Mouse (Mus musculus): Measurements from ENCODE around the gene Abca7. TPM values are rescaled to one million over a fixed set of nuclear protein-coding genes. Genes with fewer than 3 reads are reported as not detected.
A peak's percentile ranks its signal among the peaks of the same experiment; 100 is the strongest.

Abca7 gene
- polyA plus RNA-seq, 1 experiment from 2014 or later, result 1.9 TPM

GRCm38 (mm10) chr10:80002829-80003228 lies 6.5 kb downstream of the Abca7 start:
- 24% methylated on average over 21 of the region's 21 CpGs for WGBS

GRCm38 (mm10) chr10:80003374-80004232 lies 7.3 kb downstream of the Abca7 start:
- Histone ChIP-seq H3K4me3 (no peak overlapping the region), H3K27me3 (peaks cover 53% of the 10 kb centered on the region), H3K27ac (no peak overlapping the region), H3K9ac (no peak overlapping the region), H3K36me3 (no peaks in the 10 kb centered on the region), H3K4me2 (replicated peaks) (no peak overlapping the region), H3K9me3 (no peaks in the 10 kb centered on the region), H3K4me1 (peaks cover 10% of the 10 kb centered on the region)
- 60% methylated on average over 9 of the region's 9 CpGs for WGBS
- ATAC-seq (ENCODE audit: low FRiP score, low read depth), result no peak

More at GRCm38 (mm10) chr10:80002829-80003228, 6.5 kb downstream of the Abca7 start:
- H3K27me3 ChIP-seq, result peaks cover 60% of the 10 kb centered on the region
- H3K27ac ChIP-seq, result no peak overlapping the region
- no peak for ATAC-seq (ENCODE audit: low FRiP score, low read depth)
- no peak overlapping the region for H3K9ac ChIP-seq
- no peaks in the 10 kb centered on the region for H3K36me3 ChIP-seq
- H3K4me2 ChIP-seq (replicated peaks), result no peak overlapping the region
- peaks cover 15% of the 10 kb centered on the region for H3K4me1 ChIP-seq
- H3K4me3 ChIP-seq, result no peak overlapping the region
- H3K9me3 ChIP-seq, result no peaks in the 10 kb centered on the region

- no peak overlapping the region for H3K9ac ChIP-seq
- H3K4me3 ChIP-seq, result no peak overlapping the region
- H3K9me3 ChIP-seq, result no peaks in the 10 kb centered on the region
- H3K27me3 ChIP-seq, result peaks cover 47% of the 10 kb centered on the region
- no peak for ATAC-seq (ENCODE audit: low FRiP score, low read depth)
- H3K4me1 ChIP-seq, result peaks cover 10% of the 10 kb centered on the region
- 89% methylated on average over 8 of the region's 8 CpGs for WGBS
- no peak overlapping the region for H3K27ac ChIP-seq
- H3K36me3 ChIP-seq, result no peaks in the 10 kb centered on the region
- no peak overlapping the region for H3K4me2 ChIP-seq (replicated peaks)
These were observed 8.0 kb downstream of the Abca7 start for GRCm38 (mm10) chr10:80004233-80004705.

GRCm38 (mm10) chr10:80011740-80012139 lies 15.4 kb downstream of the Abca7 start:
- no peak for ATAC-seq (ENCODE audit: low FRiP score, low read depth)
- H3K4me2 ChIP-seq (replicated peaks), result no peak overlapping the region
- 83% methylated on average over 6 of the region's 6 CpGs for WGBS
- H3K27me3 ChIP-seq, result peaks cover 52% of the 10 kb centered on the region
- no peak overlapping the region for H3K9ac ChIP-seq
- H3K9me3 ChIP-seq, result peaks cover 16% of the 10 kb centered on the region
- H3K27ac ChIP-seq, result no peak overlapping the region
- H3K4me1 ChIP-seq, result 0 out of 2 replicates have a peak, but pooled peaks cover 11% of the 10 kb centered on the region
- peaks cover 12% of the 10 kb centered on the region for H3K36me3 ChIP-seq
- no peak overlapping the region for H3K4me3 ChIP-seq

GRCm38 (mm10) chr10:80013609-80014008 lies 17.3 kb downstream of the Abca7 start:
- Histone ChIP-seq H3K4me3 (no peak overlapping the region), H3K36me3 (peaks cover 12% of the 10 kb centered on the region), H3K9ac (no peak overlapping the region), H3K4me1 (peaks cover 12% of the 10 kb centered on the region; the same call in 1 of the 2 replicates), H3K27me3 (peaks cover 63% of the 10 kb centered on the region), H3K4me2 (replicated peaks) (no peak overlapping the region), H3K27ac (no peak overlapping the region), H3K9me3 (peaks cover 16% of the 10 kb centered on the region)
- no peak for ATAC-seq (ENCODE audit: low FRiP score, low read depth)
- WGBS, result 22% methylated on average over 25 of the region's 25 CpGs

- peaks cover 23% of the 10 kb centered on the region for H3K4me1 ChIP-seq
- H3K9ac ChIP-seq, result no peak overlapping the region
- H3K27ac ChIP-seq, result no peak overlapping the region
- 0 out of 2 replicates have a peak overlapping the region, but pooled peaks have one; percentile 1 for H3K4me2 ChIP-seq (replicated peaks)
- no peak overlapping the region for H3K4me3 ChIP-seq
- H3K27me3 ChIP-seq, result peaks cover 68% of the 10 kb centered on the region
- 16% methylated on average over 28 of the region's 28 CpGs for WGBS
- peaks cover 15% of the 10 kb centered on the region for H3K9me3 ChIP-seq
- ATAC-seq (ENCODE audit: low FRiP score, low read depth), result no peak
- peaks cover 12% of the 10 kb centered on the region for H3K36me3 ChIP-seq
These were observed 18.4 kb downstream of the Abca7 start for GRCm38 (mm10) chr10:80014484-80015290.

GRCm38 (mm10) chr10:80015583-80015982 lies 19.3 kb downstream of the Abca7 start:
- ATAC-seq (ENCODE audit: low FRiP score, low read depth), result no peak
- peaks cover 70% of the 10 kb centered on the region for H3K27me3 ChIP-seq
- no peak overlapping the region; the same call in none of the 2 replicates for H3K9ac ChIP-seq

GRCm38 (mm10) chr10:80016511-80016910 lies 20.2 kb downstream of the Abca7 start, which contains the start of gene Arhgap45:
Gene Arhgap45, plus strand, starts transcription at chr10:80016653.
- no peak within 1 kb of the TSS for H3K4me2 ChIP-seq (replicated peaks)
- peaks cover 70% of the 10 kb centered on the region for H3K27me3 ChIP-seq
- no peak within 1 kb of the TSS for H3K4me3 ChIP-seq
- ATAC-seq (ENCODE audit: low FRiP score, low read depth), result no peak
- no peaks in the 10 kb centered on the region for H3K36me3 ChIP-seq
- WGBS, result 65% methylated on average over 11 of the region's 11 CpGs
- no peak within 1 kb of the TSS; the same call in none of the 2 replicates for H3K9ac ChIP-seq
- no peaks in the 10 kb centered on the region for H3K9me3 ChIP-seq
- peaks cover 34% of the 10 kb centered on the region for H3K4me1 ChIP-seq
- H3K27ac ChIP-seq, result no peak within 1 kb of the TSS

More at GRCm38 (mm10) chr10:80015583-80015982, 19.3 kb downstream of the Abca7 start:
- 80% methylated on average over 10 of the region's 10 CpGs for WGBS
- Histone ChIP-seq H3K27ac (no peak overlapping the region), H3K9me3 (peaks cover 7% of the 10 kb centered on the region), H3K4me2 (replicated peaks) (no peak overlapping the region), H3K4me1 (peaks cover 32% of the 10 kb centered on the region), H3K36me3 (0 out of 2 replicates have a peak, but pooled peaks cover 5% of the 10 kb centered on the region), H3K4me3 (no peak overlapping the region)

GRCm38 (mm10) chr10:80016931-80017330 lies 20.6 kb downstream of the Abca7 start:
- H3K4me2 ChIP-seq (replicated peaks), result no peak overlapping the region
- no peak overlapping the region for H3K9ac ChIP-seq
- no peak overlapping the region for H3K27ac ChIP-seq
- no peaks in the 10 kb centered on the region for H3K9me3 ChIP-seq
- H3K4me3 ChIP-seq, result no peak overlapping the region
- no peak for ATAC-seq (ENCODE audit: low FRiP score, low read depth)
- 86% methylated on average over 10 of the region's 10 CpGs for WGBS
- peaks cover under 1% of the 10 kb centered on the region; the same call in 1 of the 2 replicates for H3K36me3 ChIP-seq
- peaks cover 65% of the 10 kb centered on the region for H3K27me3 ChIP-seq
- H3K4me1 ChIP-seq, result peaks cover 34% of the 10 kb centered on the region

GRCm38 (mm10) chr10:80017361-80017760 lies 21.1 kb downstream of the Abca7 start:
- WGBS, result 57% methylated on average over 3 of the region's 3 CpGs
- peaks cover 61% of the 10 kb centered on the region for H3K27me3 ChIP-seq
- ATAC-seq (ENCODE audit: low FRiP score, low read depth), result no peak

GRCm38 (mm10) chr10:80017771-80018170 lies 21.5 kb downstream of the Abca7 start:
- Histone ChIP-seq H3K4me2 (replicated peaks) (no peak overlapping the region), H3K4me3 (no peak overlapping the region), H3K9me3 (no peaks in the 10 kb centered on the region), H3K27me3 (peaks cover 57% of the 10 kb centered on the region), H3K36me3 (peaks cover 9% of the 10 kb centered on the region; the same call in 1 of the 2 replicates), H3K27ac (no peak overlapping the region), H3K9ac (no peak overlapping the region), H3K4me1 (peaks cover 34% of the 10 kb centered on the region)
- 80% methylated on average over 14 of the region's 14 CpGs for WGBS
- no peak for ATAC-seq (ENCODE audit: low FRiP score, low read depth)

More at GRCm38 (mm10) chr10:80017361-80017760, 21.1 kb downstream of the Abca7 start:
- Histone ChIP-seq H3K4me2 (replicated peaks) (no peak overlapping the region), H3K9ac (no peak overlapping the region), H3K9me3 (no peaks in the 10 kb centered on the region), H3K4me1 (peaks cover 34% of the 10 kb centered on the region), H3K27ac (no peak overlapping the region), H3K4me3 (no peak overlapping the region), H3K36me3 (peaks cover 5% of the 10 kb centered on the region; the same call in 1 of the 2 replicates)

All from limb, embryonic 13.5 days (tissue).